Comparison of ENCODE assay signal across 31 mouse cellular contexts in genomic region chr3:133583411-133584025, GRCm38 (mm10). TPM values are rescaled to one million over a fixed set of nuclear protein-coding genes. Genes with fewer than 3 reads are reported as not detected.
DNase-seq lines count a peak whose midpoint lies in the region; ATAC-seq and TF ChIP-seq lines count a peak whose summit lies in the region.
"Had no signal": no experiment of that assay in that cellular context is flagged by ENCODE, and none has a peak within 500 bp of the region (broad histone marks: within the 10 kb centered on the region; RNA-seq: fewer than 3 reads in every experiment).

No protein-coding gene starts in this region.

- H3K36me3 ChIP-seq in spleen, adult 2 months (ENCODE audit: control insufficient read depth, insufficient read depth, low read length), result no peaks in the 10 kb centered on the region
- no peaks in the 10 kb centered on the region for H3K36me3 ChIP-seq in macrophage (ENCODE audit: inconsistent target)
- H3K36me3 ChIP-seq: G1E; heart, embryonic 12.5 days; hindbrain, embryonic 13.5 days; liver, embryonic 13.5 days; midbrain, embryonic 12.5 days; neural tube, embryonic 12.5 days had no signal

- no peaks in the 10 kb centered on the region for H3K79me2 ChIP-seq in macrophage (ENCODE audit: inconsistent target)

- peak overlapping the region; percentile 57 for H3K27ac ChIP-seq in spleen, adult 2 months (ENCODE audit: insufficient read depth, low read length)
- H3K27ac ChIP-seq in macrophage, result peak overlapping the region; percentile 79
- H3K27ac ChIP-seq: hindbrain, embryonic 13.5 days; liver, embryonic 13.5 days; midbrain, embryonic 12.5 days; neural tube, embryonic 12.5 days; stomach, postnatal 0 days had no signal

- H3K4me3 ChIP-seq in spleen, adult 2 months (ENCODE audit: extremely low read depth, insufficient read depth, insufficient read length), result no peak overlapping the region
- no peak overlapping the region for H3K4me3 ChIP-seq in macrophage (ENCODE audit: inconsistent target)
- H3K4me3 ChIP-seq: erythroblast, embryonic 14.5 days; heart, embryonic 12.5 days; hindbrain, embryonic 13.5 days; liver, embryonic 13.5 days; midbrain, embryonic 12.5 days; myocyte; neural tube, embryonic 12.5 days had no signal

- TF ChIP-seq POLR2A in spleen, adult 2 months (IDR thresholded peaks at IDR 0.05; ENCODE audit: low read depth, low read length), result no peak

- no peaks in the 10 kb centered on the region for H3K27me3 ChIP-seq in spleen, adult 2 months (ENCODE audit: control insufficient read depth, insufficient read depth, low read length)
- H3K27me3 ChIP-seq: heart, embryonic 12.5 days; hindbrain, embryonic 13.5 days; liver, embryonic 13.5 days; midbrain, embryonic 12.5 days; neural tube, embryonic 12.5 days had no signal

- peak; percentile 9 for ATAC-seq in activated CD4-positive, CD25-positive, alpha-beta regulatory T cell, adult 4 months
- ATAC-seq: forebrain, postnatal 0 days; intestine, embryonic 16.5 days had no signal

- intact Hi-C loops in gastrocnemius, postnatal 14 days (cut with DNase I; ENCODE audit: low total_unique reads), result no loop called here

- DNase-seq in spleen, adult 2 months (ENCODE audit: low read depth in 1 of 2, low spot score in 2 of 2), result peak in 1 of 2 experiments; percentile 5
- no peak for DNase-seq in spleen, adult 12 weeks (ENCODE audit: low spot score)
- DNase-seq in adipocyte (ENCODE audit: low spot score), result no peak
- no peak for DNase-seq in frontal cortex, postnatal 25 days (ENCODE audit: low spot score in 2 of 2)
- no peak for DNase-seq in gastrocnemius, postnatal 14 days
- DNase-seq: adrenal gland, adult 2 months; cerebellum, adult 11-12 months; cerebellum, postnatal 10 days; forebrain, postnatal 0 days; gastrocnemius, postnatal 10 days; heart, postnatal 4 days; kidney, adult 8-10 months; kidney, postnatal 10 days; layer of hippocampus, adult 9-11 months; liver, embryonic 13.5 days; lung, embryonic 14.5 days; lung, postnatal 14 days; right cerebral cortex, adult 18-20 months; thymus, adult 18-20 months; thymus, postnatal 36 days had no signal

- H3K4me1 ChIP-seq in spleen, adult 2 months (ENCODE audit: control insufficient read depth, insufficient read depth, insufficient read length), result peaks cover 13% of the 10 kb centered on the region
- H3K4me1 ChIP-seq: heart, embryonic 12.5 days; hindbrain, embryonic 13.5 days; liver, embryonic 13.5 days; midbrain, embryonic 12.5 days; neural tube, embryonic 12.5 days had no signal

- WGBS in spleen, adult 2 months, result 28% methylated on average over 9 of the region's 9 CpGs
- WGBS in macrophage (ENCODE audit: missing documents), result 11% methylated on average over 8 of the region's 9 CpGs

- TF ChIP-seq CTCF in spleen, adult 2 months (IDR thresholded peaks at IDR 0.05; ENCODE audit: extremely low read depth, insufficient read depth, insufficient read length, insufficient replicate concordance), result no peak

RNA-seq across cellular contexts. Expression of gene Tet2, which starts 38.6 kb away (rescaled TPM):
- polyA plus RNA-seq in spleen, adult 2 months (2012; rRNA removed), result 10.5 and 13.1 TPM in 2 replicates
- 10 to 100 TPM; 36.7 to 44.6 TPM for polyA plus RNA-seq in activated CD4-positive, CD25-positive, alpha-beta regulatory T cell, adult 4 months (2017; shearing (Covaris generic))
- 1,000 to 10,000 TPM in 1 of 26 experiments, 100 to 1,000 TPM in 25; 342 to 1,153 (median 525) TPM for total RNA-seq in macrophage (2018; cell fraction: chromatin; rRNA removed)
- 10 to 100 TPM; 13.8 to 42.5 (median 25.0) TPM for total RNA-seq in macrophage (2018; cell fraction: cytosol; rRNA removed)
- total RNA-seq in macrophage (2018; cell fraction: nucleus; rRNA removed), result 1,000 to 10,000 TPM in 1 of 26 experiments, 100 to 1,000 TPM in 25; 179 to 1,389 (median 338) TPM
- 8.2 to 13.8 TPM (median 13.5 TPM) in 3 replicates for polyA plus RNA-seq in macrophage (2018)
- total RNA-seq in gastrocnemius, postnatal 14 days (2021), result 10 to 100 TPM; 32.1 to 34.3 TPM
